Mouse (Mus musculus) lung, postnatal 0 days (tissue): ENCODE data around the gene 9230112D13Rik.

Experiments
- CTCF ChIP-seq: IDR thresholded peaks from 2 replicates; pipeline ENCODE4 v1.5.1; 2016; ENCODE audit warnings: antibody characterized with exemption, mild to moderate bottlenecking
- EP300 ChIP-seq: IDR thresholded peaks from 2 replicates; pipeline ENCODE4 v1.6.1; 2016; ENCODE audit warnings: antibody characterized with exemption, mild to moderate bottlenecking, control low read depth

- TF ChIP-seq CTCF (no peak), EP300 (no peak)
Measured at GRCm38 (mm10) chr14:34553470-34553869, 30.9 kb upstream of the 9230112D13Rik start.
